Mouse (Mus musculus) adrenal gland, postnatal 36 days (tissue): Measurements from ENCODE around the gene Hoxa4. TPM values are rescaled to one million over a fixed set of nuclear protein-coding genes. Genes with fewer than 3 reads are reported as not detected.

ENCODE experiments used
- DNase-seq, 2 experiments: peaks; one replicate each; pipeline ENCODE4 v3.0.0; 2021; ENCODE audit warnings: mixed read lengths in 1 of 2
- total RNA-seq, 2 experiments: library from RNA; stranded (reverse); gene quantifications; 2 replicates each; pipeline ENCODE4 v1.2.3; 2021

Gene Hoxa4
- total RNA-seq, 2 experiments from 2014 or later: 2.6 to 3.1 TPM

DNA sequence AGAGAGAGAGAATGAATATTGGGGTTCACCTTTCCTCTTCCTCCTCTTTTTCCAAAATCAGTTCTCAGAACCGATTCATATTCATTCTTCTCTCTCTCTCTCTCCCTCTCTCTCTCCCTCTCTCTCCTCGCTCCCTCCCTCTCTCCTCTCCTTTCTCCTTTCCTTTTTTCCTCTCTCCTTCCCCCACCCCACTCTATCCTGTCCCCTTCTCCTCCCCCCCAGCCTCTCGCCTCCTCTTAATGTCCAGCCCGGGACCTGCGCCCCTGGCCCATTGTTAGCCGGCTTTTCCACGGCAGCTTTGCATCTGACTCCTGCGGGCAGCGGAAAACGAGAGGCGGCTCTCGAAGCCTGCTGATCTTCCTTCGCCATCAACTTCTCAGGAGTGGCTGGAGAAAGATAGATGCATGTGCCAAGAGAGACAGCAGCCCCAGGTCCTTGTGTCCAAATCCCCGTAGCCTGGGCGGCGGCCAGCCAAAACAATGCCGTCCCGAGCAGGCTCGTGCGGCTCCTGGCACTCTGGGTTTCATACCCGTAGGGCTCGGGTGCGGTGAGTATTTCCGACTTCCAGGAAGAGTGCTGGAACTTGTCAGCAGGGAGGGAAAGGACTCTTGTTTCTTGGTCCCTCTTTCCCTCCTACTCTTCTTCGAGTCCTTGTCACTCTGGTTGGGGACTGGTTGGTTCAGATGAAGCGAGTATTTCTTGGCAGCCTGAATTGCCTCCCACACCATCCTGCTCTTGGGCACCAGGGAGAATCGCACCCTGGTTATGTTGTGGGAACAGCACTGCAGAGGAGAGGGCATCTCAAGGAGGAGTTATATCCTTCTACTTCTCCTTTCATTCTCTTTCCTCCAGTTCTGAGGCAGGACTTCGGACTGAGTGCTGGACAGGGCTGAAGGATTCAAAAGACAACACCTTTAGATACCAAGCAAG, 25.8 kb downstream of the Hoxa4 start:
- peak in 1 of 2 experiments; percentile 65 for DNase-seq

DNA sequence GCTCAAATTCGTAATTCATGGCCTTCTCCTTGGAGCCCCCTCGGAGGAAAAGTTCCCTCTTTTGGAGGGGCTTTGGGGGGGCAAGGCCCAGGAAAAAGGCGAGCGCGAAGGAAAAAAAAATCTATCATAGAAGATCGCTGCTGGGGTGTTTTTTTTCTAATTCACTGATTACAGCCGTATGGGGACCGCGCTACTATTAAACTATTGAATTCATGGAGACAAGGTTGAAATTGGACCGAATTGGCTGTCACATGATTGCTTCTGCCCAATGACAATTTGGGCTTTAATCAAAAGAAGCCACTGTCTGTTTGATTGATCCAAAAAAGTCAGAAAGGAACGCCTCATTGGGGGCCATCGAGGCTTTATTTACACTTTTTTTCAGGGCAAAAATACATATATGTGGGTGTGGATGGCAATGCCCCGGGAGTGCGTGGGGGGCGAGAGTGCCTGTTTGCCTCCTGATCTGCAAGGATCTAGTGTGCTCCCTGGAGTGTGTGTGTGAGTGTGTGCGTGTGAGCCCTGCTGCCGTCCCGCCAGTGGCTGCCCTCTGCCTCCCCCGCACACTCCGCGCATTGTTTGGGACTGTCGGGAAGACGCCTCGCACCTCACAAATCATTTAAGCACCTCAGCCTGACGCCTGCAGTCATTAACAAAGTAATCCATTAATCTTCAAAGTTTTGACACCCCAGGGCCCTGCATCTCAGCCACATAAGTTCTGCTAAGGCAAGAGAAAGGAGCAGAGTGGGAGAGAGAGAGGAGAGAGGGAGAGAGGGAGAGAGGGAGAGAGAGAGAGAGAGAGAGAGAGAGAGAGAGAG, 26.7 kb downstream of the Hoxa4 start, which contains the start of gene Hoxa2:
Hoxa2 (minus strand) TSS at position 206 of the 815 bp plus-strand sequence.
- peak in 1 of 2 experiments; percentile 62 for DNase-seq

- DNase-seq: peak in 1 of 2 experiments; percentile 56
These were observed 27.4 kb downstream of the Hoxa4 start for GRCm38 (mm10) chr6:52164051-52164625.

GRCm38 (mm10) chr6:52163366-52164031, 28.1 kb downstream of the Hoxa4 start:
- peak in 1 of 2 experiments; percentile 52 for DNase-seq

DNA sequence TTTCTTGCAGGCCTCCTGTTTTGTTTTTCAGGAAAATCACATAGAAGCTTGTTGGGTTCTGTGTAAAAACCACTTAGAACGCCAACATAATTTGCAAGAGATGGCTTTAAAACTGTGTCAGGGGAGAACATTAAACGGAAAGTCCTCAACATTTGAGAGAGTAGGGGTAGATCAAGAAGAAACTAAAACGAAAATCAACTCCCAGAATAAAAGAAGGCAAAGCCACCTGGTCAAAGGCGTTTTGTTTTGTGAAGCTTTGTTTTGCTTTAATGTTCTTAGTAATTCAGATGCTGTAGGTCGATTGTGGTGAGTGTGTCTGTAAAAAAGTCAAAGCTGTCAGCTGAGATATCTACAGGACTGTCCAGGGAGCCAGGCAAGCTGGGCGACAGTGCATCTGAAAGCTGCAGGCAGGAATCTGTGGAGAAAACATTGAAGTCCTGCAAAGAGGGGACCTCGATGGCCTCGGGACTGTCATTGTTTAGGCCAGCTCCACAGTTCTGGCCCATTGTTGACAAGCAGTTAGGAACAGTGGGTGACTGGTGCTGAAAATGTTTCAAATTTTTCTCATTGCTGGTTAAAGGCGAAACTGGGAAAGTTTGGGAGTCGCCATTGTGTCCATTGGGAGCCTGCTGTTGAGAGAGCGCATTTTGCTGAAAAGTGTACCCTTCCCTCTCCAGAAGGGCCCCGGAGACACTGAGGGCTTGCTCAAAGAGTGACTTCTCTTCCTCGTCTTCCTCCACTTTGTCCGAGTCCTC, 28.8 kb downstream of the Hoxa4 start:
- DNase-seq: no peak

GRCm38 (mm10) chr6:52162093-52162380, 29.5 kb downstream of the Hoxa4 start:
- peak in 1 of 2 experiments; percentile 44 for DNase-seq

GRCm38 (mm10) chr6:52161336-52162092, 30.0 kb downstream of the Hoxa4 start:
- no peak for DNase-seq

GRCm38 (mm10) chr6:52160511-52161335, 30.8 kb downstream of the Hoxa4 start:
- peak in 1 of 2 experiments; percentile 65 for DNase-seq

DNA sequence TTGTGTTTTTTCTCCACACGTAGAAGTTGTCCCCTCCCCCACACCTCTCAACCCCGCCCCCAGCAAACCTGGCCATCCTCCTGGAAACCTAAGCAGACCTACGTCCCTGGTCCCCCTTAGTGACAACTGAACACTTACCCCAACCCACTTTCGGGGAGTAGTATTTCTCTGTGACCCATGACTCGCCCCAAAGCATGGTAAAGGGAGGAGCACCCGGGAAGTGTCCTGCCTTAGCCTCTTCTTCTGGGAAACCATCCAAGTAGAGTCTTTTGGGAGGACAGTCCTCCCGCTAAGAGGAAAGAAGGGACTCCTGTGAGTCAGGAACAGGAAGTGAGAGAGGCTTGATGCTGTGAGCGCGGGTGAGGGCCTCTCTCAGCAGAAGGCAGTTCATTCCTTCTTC, 31.6 kb downstream of the Hoxa4 start:
- DNase-seq: peak in 1 of 2 experiments; percentile 57

- DNase-seq: peak in 1 of 2 experiments; percentile 76
These were observed 32.3 kb downstream of the Hoxa4 start for GRCm38 (mm10) chr6:52159164-52159761.

- DNase-seq: peak; percentile 92 to 94
These were observed 33.1 kb downstream of the Hoxa4 start, which contains the start of gene Hoxa1 for GRCm38 (mm10) chr6:52158276-52159051. Gene Hoxa1, minus strand, starts transcription at chr6:52158317.

- DNase-seq: no peak
These were observed 33.9 kb downstream of the Hoxa4 start for GRCm38 (mm10) chr6:52157466-52158275.

- DNase-seq: no peak
These were observed 34.9 kb downstream of the Hoxa4 start for GRCm38 (mm10) chr6:52156551-52157200.

GRCm38 (mm10) chr6:52155471-52155870, 36.1 kb downstream of the Hoxa4 start:
- no peak for DNase-seq

- DNase-seq: no peak
These were observed 37.5 kb downstream of the Hoxa4 start for GRCm38 (mm10) chr6:52154044-52154443.

GRCm38 (mm10) chr6:52153270-52153669, 38.3 kb downstream of the Hoxa4 start:
- DNase-seq: no peak
